Mouse (Mus musculus) B cell, adult 2 months (primary cell): ENCODE data around the gene Lyz2.
A peak's percentile ranks its signal among the peaks of the same experiment; 100 is the strongest.
"Not testable (repeated sequence)": the region's sequence is repeated elsewhere in the genome, so short reads cannot be mapped to it uniquely, and the experiment has no call there.

Source experiments
- DNase-seq, 2 experiments: peaks; one replicate each; pipeline ENCODE4 v3.0.0; 2022

Lyz2 gene

DNA sequence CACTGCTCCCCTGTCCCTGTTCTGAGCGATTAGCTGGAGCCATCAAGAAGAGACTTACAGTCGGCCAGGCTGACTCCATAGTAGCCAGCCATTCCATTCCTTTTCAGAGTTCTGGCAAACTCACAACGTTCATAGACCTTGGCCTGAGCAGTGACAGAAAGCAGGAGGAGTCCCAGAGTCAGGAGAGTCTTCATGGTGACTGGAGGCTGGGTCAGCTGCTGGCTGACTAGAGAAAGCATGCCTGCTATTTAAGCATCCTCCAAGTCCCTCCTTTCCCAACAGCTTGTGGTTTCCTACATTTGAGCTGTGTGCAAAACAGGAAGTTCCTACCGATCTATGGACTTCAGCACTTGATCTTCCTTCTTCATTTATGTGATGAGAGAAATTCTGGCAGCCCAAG is at the start of gene Lyz2:
Lyz2 (minus strand) TSS at position 273 of the 400 bp plus-strand sequence.
- DNase-seq: peak in 1 of 2 experiments; percentile 2

DNA sequence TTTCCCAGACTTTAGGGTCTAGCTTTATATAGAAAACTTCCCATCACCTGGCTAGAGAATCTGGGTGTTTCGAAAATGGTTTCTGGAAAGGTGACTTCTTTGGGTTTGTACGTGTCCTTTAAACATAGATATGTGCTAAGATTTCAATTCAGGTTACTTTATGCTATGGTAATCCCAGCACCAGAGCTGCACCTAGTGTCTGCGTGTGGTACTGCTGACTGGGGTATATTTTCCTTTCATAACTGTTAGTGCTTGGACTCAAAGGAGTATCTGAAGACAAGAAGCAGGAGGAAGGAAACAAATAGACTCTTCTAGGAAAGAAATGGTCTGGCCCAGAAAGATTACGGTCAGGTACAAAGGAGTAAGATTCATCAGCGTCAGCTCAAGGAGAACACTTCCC is 48.4 kb upstream of the Lyz2 start:
- DNase-seq: peak; percentile 47 to 52

DNA sequence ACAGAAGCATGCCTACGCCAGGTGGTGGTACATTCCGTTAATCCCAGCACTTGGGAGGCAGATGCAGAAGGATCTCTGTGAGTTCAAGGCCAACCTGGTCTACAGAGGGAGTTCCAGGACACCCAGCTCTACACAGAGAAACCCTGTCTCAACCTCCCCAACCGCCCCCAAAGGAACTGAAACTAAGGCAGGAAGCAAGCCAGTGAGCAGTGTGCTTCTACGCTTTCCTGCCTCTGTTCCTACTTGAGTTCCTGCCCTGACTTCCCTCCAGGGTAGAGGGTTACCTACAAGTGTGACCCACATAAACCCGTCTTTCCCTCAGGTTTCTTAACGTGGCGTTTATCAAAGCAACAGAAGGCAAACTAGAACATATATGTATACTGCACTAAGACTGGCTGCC is 41.7 kb upstream of the Lyz2 start:
- peak; percentile 60 to 67 for DNase-seq

DNA sequence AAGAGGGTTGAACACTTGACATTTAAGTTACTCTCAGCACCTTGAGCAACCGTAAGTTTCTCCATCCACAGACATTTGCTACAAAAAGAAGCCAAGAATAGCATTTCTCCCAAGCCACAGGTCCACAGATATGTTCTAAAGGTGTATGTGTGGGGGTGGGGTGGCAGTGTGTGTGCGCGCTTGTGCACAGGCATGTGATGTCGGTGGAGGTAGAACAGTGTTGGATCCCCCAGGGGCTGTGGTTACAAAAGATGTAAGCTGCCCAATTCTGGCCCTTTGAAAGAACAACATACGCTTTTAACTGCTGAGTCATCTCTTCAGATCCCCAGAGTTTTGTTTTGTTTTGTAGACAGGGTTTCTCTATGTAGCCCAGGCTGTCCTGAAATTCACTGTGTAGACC is 40.5 kb upstream of the Lyz2 start:
- DNase-seq: peak in 1 of 2 experiments; percentile 26

DNA sequence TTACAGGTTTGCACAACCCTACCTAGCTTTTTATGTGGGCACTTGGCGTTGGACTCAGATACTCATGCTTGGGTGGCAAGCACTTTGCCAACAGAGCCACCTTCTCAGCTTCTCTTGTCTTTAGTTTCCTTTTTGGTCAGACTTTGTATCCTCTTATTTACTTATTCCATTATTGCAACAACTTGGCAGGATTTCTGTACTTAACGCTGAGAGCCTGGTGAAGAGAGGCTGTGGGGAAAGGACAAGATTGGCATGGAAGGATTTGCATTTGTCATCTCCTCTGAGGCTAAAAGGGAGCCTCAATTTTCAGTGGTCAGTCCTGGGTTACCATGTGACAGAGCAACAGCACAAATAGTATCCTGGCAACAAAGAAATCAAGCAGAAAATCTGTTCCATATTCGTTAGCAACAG is 38.5 kb upstream of the Lyz2 start:
- no peak for DNase-seq

DNA sequence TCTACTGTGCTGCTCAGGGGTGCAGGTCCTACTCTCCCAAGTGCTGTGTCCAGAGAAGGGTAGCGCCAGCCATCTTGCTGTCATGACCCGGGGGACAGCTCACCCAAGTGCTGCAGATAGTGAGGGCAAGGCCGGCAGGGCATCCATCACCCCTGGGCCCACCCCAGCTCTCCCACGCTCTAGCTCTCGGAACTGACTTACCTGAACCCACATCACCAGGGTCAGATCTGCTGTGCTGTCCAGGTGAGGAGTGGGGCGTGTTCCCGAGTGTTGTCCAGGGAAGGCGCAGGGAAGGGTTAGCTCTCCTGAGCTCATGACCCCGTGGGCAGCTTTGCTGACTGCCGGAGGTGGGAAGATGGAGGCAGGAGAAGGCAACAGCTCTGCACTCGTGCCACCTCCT is 34.3 kb upstream of the Lyz2 start:
- no peak for DNase-seq

DNA sequence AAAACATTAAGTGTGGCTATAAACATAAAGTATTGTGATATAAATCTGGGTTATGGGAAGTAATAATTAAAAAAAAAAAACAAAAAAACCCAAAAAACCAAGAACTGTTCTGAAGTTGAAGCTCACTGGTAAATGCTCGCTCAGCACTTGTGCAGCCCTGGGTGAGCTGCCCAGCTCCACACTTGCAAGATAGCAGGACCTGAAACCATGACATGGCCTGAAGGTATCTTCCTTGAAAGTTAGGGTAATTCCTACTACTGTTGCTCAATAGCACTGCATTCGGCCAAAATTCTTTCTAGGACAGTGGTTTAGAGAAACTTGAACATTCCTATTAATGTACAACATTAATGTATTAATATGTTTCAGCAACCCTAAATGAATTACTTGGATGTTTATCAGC is 31.0 kb upstream of the Lyz2 start:
- DNase-seq: no peak

DNA sequence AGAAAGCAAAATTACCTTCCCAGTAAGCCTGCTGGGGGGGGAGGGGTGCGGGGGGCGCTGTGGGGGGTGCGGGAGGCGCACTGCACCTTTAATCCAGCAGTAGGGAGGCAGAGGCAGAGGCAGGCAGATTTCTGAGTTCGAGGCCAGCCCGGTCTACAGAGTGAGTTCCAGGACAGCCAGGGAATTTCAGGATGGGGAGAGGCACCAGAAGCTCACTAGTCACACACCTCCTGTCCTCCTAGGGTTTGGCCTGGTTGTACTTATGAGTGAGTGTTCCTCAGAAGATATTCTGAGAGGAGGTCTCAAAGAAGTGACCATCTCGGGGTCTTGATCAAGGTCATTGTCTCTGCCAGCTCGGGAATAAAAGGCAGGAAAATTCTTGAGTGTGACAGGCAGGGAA is 30.0 kb upstream of the Lyz2 start:
- no peak for DNase-seq

DNA sequence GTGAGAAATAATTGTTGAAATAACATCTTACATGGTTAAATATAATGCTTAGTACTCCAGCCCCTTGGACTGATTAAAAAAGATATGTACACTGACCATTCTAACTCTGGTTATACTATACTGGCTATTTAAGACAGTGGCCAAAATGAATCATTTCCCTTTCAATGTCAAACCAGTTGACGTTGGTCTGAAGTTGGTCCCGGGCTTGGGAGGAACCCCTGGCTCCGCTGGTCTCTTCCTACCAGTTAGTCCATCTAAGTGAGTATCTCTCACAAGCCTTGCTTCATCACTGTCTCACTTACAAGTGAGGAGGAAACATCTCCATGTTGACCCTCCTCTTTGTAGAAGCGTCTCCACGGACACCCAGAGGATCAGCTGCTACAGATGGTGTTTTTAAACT is 22.2 kb upstream of the Lyz2 start:
- DNase-seq: no peak

DNA sequence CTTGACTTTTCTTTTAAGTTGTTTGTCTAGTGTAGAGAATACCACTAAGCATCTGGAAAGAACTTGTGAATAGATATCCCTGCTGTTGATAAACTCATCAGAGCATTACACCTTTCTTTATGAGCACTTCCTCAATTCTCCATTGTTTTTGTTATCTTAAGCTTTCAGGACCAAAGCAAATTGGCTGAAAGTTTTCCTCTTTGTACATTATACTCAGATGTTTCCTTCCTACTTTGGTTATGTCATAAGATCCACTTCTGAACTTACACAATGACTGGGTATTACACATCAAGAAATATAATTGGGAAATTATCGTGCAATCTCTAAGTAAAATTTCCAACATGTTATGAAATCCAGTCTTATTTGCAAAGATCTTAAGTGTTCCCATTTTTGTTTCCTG is 19.6 kb upstream of the Lyz2 start:
- DNase-seq: no peak

DNA sequence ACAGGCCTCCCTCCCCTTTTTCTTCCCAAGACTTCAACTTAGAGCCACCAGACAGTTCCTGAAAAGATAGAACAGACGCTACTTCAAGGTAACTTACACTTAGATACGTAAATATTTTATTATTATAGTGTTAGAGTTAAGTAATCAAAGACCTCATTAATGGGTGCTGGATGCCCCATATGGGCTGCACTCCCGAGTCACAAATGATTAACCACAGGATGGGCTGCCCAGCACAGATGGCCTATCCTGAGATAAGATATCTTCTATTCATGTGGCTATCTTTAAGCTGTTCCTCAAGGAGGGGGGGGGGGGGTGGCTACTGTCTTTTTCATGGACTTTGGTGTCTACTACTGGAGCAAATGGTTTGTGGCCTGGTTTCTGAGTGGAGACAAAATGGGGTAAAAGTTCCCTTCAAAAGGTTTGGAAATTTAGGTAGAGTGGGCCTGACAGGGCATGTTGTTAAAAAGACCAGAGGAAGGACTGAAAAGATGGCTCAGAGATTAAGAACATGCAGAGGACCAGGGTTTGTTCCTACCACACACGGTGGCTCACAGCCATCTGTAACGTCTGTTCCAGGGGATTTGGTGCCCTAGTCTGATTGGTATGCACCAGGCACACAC is 17.9 kb upstream of the Lyz2 start:
- no peak for DNase-seq

DNA sequence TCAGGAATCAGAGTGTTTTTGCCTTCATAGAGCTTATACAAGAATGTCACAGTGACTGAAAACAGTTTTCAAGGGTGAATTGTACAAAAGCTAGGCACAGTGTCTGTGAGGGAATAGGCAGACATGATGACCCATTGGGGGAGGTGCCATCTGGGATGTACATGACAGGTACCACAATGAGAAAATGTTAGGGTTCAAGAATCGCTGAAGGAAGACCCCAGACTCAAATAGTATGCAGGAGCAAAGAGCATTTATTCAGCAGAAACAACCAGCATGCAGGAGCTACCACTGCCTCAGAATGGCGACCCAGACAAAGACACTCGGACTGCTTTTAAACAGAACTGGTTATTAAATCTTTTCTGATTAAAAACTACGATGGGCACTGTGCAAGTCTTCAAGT is 17.0 kb upstream of the Lyz2 start:
- DNase-seq: no peak

DNA sequence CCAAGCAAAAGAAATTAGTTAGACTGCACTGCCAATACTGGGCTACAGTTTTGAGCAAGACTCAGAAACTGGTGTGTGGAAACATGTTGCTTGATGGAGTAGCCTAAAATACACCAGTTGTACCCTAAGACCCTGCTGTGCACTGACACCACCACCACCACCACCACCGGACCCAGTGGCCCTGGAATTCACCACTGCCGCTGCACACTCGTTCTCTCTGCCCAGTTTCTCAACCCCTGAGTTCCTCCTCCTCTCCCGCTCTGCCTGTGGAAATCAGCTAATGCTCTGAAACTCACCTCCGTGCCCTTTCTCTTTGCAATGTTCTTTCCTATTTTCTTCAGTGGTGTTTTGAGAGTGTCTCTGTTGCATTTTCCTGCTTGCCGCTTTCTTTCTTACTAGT is 16.2 kb upstream of the Lyz2 start:
- no peak for DNase-seq

DNA sequence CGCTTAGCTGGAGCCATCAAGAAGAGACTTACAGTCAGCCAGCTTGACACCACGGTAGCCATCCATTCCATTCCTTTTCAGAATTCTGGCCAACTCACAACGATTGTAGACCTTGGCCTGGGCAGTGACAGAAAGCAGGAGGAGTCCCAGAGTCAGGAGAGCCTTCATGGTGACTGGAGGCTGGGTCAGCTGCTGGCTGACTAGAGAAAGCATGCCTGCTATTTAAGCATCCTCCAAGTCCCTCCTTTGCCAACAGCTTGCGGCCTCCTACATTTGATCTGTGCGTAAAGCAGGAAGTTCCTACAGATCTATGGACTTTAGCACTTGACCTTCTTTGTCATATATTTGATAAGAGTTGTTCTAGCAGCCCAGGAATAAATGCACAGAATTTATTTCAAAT is 10.6 kb upstream of the Lyz2 start, which contains the start of gene Lyz1:
Lyz1 (minus strand) TSS at position 198 of the 400 bp plus-strand sequence.
- DNase-seq: no peak

DNA sequence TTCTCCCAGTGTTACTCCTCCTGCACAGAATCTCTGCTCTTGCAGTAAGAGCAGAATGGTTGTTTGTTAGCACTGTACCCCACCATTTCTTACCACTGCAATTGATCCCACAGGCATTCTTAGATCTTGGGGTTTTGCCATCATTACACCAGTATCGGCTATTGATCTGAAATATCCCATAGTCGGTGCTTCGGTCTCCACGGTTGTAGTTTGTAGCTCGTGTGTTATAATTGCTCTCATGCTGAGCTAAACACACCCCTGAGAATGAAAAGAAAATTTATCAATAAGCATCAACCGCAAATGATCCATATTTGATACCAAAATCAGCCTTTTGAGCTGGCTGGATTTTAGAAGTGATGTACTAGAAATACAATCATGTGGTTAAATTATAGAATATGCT is 8.8 kb upstream of the Lyz2 start:
- not testable (repeated sequence) for DNase-seq

DNA sequence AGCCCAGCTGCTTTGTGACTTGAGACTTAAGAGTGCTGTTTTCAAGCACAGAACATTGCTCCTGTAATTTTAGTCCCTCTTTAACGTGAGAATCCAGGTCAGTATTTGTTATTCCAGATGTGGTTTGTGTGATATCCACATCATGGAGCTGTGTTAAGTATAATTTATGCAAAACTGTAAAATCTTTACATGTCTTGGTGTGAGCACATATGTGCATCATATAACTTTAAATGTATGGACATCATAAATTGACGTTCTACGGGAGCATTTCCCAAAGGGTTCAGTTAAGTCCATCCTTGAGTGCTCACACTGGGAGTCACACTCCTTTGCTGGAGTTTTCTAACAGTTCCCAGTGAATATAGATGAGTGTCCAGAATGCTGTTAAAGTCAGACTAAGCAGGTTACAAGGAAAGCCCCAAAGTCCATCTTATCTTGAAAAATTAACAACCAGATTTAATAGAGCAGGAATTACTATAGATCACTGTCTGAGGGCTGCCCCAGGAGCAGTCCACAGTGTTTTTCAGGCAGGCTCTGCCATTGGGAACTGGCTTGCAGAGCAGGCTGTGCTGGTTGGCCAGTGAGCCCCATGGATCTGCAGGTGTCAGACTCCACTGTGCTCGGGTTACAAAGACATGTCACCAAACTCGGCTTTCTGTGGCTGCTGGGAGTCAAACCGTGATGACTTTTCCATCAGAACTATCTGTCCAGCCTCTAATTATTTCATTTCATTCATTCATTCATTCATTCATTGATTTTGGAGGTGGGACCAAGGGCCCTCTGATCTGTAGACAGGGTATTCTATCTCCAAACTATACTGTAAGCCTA is 8.1 kb upstream of the Lyz2 start:
- DNase-seq: no peak

DNA sequence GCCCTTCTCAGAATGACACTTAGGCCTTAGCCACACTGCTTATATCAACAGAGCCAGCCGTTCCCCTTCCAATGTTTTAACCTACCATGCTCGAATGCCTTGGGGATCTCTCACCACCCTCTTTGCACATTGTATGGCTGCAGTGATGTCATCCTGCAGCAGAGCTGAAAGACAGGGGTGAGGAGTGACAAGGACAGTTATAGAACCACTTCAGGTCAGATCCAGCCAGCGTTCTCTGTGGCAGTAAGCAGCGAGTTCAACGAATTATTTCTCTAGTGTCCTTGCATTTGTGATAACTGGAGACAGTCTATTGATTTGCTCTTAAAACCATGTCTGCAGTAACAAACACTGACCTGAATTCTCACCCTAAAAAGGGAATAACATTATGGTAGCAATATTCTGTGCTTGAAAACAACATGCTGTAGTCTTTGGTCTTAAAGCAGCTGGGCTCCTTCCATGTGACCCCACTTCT is 6.9 kb upstream of the Lyz2 start:
- not testable (repeated sequence) for DNase-seq

DNA sequence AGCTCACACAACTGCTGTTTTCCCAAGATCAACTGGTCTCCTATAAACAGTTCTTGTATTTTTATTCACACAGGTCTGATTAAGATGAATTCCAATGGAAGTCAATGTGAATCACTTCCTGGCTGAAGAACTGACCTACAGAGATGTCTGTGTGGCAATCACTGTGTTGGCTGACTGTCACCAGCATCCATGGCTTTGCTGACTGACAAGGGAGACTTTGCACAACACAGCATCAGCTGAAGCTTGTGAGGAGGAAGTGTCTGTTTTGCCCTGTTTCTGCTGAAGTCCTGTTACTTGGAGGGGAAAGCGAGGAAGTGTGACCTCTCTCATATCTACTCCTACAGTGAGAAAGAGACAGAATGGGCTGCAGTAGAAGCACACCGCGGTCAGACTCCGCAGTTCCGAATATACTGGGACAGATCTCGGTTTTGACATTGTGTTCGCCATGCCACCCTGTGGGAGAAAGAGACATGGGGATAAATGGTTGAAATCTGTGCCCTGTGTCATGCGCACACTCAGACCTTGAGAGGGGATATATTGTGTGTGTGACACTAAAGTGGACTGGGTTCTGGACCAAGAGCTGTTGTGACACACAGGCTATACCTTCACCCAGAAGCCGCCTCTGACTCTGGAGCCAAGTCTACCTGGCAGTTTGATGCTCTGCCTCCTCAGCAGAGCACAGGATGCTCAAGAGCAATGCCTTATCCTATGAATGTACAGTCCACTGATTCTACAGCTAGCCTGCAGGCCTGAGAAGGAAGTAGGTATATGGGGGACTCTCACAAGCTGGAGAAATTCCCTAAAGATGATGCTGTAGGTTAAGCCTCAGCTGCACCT is 6.3 kb upstream of the Lyz2 start:
- DNase-seq: no peak

DNA sequence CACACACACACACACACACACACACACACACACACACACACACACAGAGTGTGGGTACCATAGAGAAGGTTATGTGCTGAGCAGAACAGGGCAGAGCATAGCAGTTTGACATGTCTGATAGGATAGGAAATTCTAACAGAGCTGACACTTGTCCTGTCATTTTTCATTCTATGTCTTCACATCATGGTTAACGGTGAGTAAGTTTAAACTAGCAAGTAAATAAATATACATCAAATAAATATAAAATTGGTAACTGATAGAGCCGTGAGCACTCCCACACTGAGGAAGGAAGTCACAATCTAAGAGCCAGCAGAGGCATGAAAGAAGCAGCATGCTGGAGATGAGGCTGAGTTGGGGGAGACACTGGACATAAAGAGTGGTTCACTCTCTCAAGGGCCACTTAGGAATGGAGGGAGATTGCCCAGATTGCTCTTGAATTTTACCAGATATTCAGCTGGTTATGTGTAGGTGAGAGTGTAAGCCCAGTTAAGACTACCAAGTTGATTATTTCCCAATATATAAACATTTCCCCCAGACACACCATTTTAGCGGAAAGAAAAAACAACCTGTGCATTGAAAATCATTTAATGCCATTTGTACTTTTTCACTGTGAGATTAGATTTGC is 5.2 kb upstream of the Lyz2 start:
- no peak for DNase-seq

DNA sequence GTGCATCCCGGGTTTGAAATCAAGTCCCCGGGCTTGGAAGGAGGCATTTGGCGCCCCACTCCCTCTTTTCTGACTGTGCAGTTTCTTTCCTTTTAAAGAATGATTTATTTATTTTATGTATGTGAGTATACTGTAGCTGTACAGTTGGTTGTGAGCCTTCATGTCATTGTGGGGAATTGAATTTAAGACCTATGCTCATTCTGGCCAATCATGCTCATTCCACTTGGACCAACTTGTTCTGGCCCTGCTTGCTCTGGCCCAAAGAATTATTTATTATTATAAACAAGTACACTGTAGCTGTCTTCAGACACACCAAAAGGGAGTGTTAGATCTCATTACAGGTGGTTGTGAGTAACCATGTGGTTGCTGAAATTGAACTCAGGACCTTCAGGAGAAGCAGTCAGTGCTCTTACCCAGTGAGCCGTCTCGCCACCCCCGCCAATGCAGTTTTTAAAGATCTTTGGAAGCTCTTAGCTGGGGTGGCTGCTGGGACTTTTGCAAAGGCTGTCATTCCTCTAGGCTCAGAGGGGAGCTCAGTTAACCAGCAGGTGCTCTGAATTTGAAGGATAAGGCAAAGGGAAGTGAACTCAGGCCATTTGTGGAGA is 4.3 kb upstream of the Lyz2 start:
- DNase-seq: no peak

DNA sequence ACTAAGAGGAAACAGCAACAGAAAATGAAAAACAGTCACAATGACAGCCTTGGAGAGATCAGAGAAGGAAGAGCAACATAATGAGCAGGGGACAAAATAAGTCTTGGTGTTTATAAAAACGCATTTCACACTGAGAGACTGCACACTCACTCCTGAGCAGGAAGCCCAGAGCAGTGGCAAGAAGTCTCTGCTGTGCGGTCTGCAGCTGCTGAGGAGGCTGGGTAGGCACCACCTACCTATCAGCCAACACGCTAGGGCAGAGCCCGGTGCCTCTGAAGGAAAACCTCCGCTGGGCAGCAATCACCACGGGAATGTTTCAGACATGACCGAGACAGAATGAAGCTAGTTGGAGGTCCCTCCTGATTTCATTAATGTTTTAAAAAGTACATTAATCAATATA is 3.5 kb upstream of the Lyz2 start:
- not testable (repeated sequence) for DNase-seq
